Mouse (Mus musculus): ENCODE measurements around the gene Lrrc20. TPM values are rescaled to one million over a fixed set of nuclear protein-coding genes. Genes with fewer than 3 reads are reported as not detected.

Lrrc20 gene
- polyA plus RNA-seq, 1 experiment, result 7.2 TPM

- TF ChIP-seq POLR2A (IDR thresholded peaks at IDR 0.05; ENCODE audit: borderline replicate concordance, control insufficient read depth, low read depth, low read length) (no peak), CTCF (IDR thresholded peaks at IDR 0.05; ENCODE audit: control insufficient read depth, insufficient read depth, low read length) (no peak)
- no peak overlapping the region for H3K27ac ChIP-seq (ENCODE audit: control insufficient read depth, insufficient read depth, low read depth, low read length, poor library complexity)
- WGBS, result 90% methylated on average over 10 of the region's 10 CpGs
- H3K4me3 ChIP-seq (replicated peaks; ENCODE audit: control insufficient read depth, low read depth, low read length), result no peak overlapping the region
- peaks cover 1% of the 10 kb centered on the region; the same call in 1 of the 2 replicates for H3K4me1 ChIP-seq (ENCODE audit: control insufficient read depth, insufficient read depth, low read length)
These were observed 3.9 kb downstream of the Lrrc20 start for GRCm38 (mm10) chr10:61479461-61479860.

- Histone ChIP-seq H3K27ac (ENCODE audit: control insufficient read depth, insufficient read depth, low read depth, low read length, poor library complexity) (no peak overlapping the region), H3K4me1 (ENCODE audit: control insufficient read depth, insufficient read depth, low read length) (peaks cover 1% of the 10 kb centered on the region; the same call in 1 of the 2 replicates), H3K4me3 (replicated peaks; ENCODE audit: control insufficient read depth, low read depth, low read length) (no peak overlapping the region)
- WGBS, result 91% methylated on average over 4 of the region's 4 CpGs
- TF ChIP-seq CTCF (IDR thresholded peaks at IDR 0.05; ENCODE audit: control insufficient read depth, insufficient read depth, low read length) (no peak), POLR2A (IDR thresholded peaks at IDR 0.05; ENCODE audit: borderline replicate concordance, control insufficient read depth, low read depth, low read length) (no peak)
These were observed 4.3 kb downstream of the Lrrc20 start for GRCm38 (mm10) chr10:61479927-61480326.

GRCm38 (mm10) chr10:61480488-61480887 is 4.9 kb downstream of the Lrrc20 start:
- Histone ChIP-seq H3K4me1 (ENCODE audit: control insufficient read depth, insufficient read depth, low read length) (no peaks in the 10 kb centered on the region), H3K27ac (ENCODE audit: control insufficient read depth, insufficient read depth, low read depth, low read length, poor library complexity) (no peak overlapping the region), H3K4me3 (replicated peaks; ENCODE audit: control insufficient read depth, low read depth, low read length) (no peak overlapping the region)
- WGBS, result 63% methylated on average over 1 of the region's 1 CpGs
- TF ChIP-seq POLR2A (IDR thresholded peaks at IDR 0.05; ENCODE audit: borderline replicate concordance, control insufficient read depth, low read depth, low read length) (no peak), CTCF (IDR thresholded peaks at IDR 0.05; ENCODE audit: control insufficient read depth, insufficient read depth, low read length) (no peak)

- no peaks in the 10 kb centered on the region for H3K4me1 ChIP-seq (ENCODE audit: control insufficient read depth, insufficient read depth, low read length)
- H3K4me3 ChIP-seq (replicated peaks; ENCODE audit: control insufficient read depth, low read depth, low read length), result no peak overlapping the region
- TF ChIP-seq CTCF (IDR thresholded peaks at IDR 0.05; ENCODE audit: control insufficient read depth, insufficient read depth, low read length), result no peak
- no peak for TF ChIP-seq POLR2A (IDR thresholded peaks at IDR 0.05; ENCODE audit: borderline replicate concordance, control insufficient read depth, low read depth, low read length)
- H3K27ac ChIP-seq (ENCODE audit: control insufficient read depth, insufficient read depth, low read depth, low read length, poor library complexity), result no peak overlapping the region
- 91% methylated on average over 7 of the region's 7 CpGs for WGBS
These were observed 7.2 kb downstream of the Lrrc20 start for GRCm38 (mm10) chr10:61482771-61483170.

GRCm38 (mm10) chr10:61484801-61485200 is 9.2 kb downstream of the Lrrc20 start:
- TF ChIP-seq CTCF (IDR thresholded peaks at IDR 0.05; ENCODE audit: control insufficient read depth, insufficient read depth, low read length) (no peak), POLR2A (IDR thresholded peaks at IDR 0.05; ENCODE audit: borderline replicate concordance, control insufficient read depth, low read depth, low read length) (no peak)
- 89% methylated on average over 11 of the region's 11 CpGs for WGBS
- Histone ChIP-seq H3K27ac (ENCODE audit: control insufficient read depth, insufficient read depth, low read depth, low read length, poor library complexity) (no peak overlapping the region), H3K4me3 (replicated peaks; ENCODE audit: control insufficient read depth, low read depth, low read length) (no peak overlapping the region), H3K4me1 (ENCODE audit: control insufficient read depth, insufficient read depth, low read length) (no peaks in the 10 kb centered on the region)

- H3K27ac ChIP-seq (ENCODE audit: control insufficient read depth, insufficient read depth, low read depth, low read length, poor library complexity), result no peak overlapping the region
- no peaks in the 10 kb centered on the region for H3K4me1 ChIP-seq (ENCODE audit: control insufficient read depth, insufficient read depth, low read length)
- no peak overlapping the region for H3K4me3 ChIP-seq (replicated peaks; ENCODE audit: control insufficient read depth, low read depth, low read length)
- no peak for TF ChIP-seq CTCF (IDR thresholded peaks at IDR 0.05; ENCODE audit: control insufficient read depth, insufficient read depth, low read length)
- TF ChIP-seq POLR2A (IDR thresholded peaks at IDR 0.05; ENCODE audit: borderline replicate concordance, control insufficient read depth, low read depth, low read length), result no peak
- 85% methylated on average over 8 of the region's 8 CpGs for WGBS
These were observed 11.1 kb downstream of the Lrrc20 start for GRCm38 (mm10) chr10:61486551-61487339.

GRCm38 (mm10) chr10:61488522-61489110 is 13.0 kb downstream of the Lrrc20 start:
- WGBS, result 83% methylated on average over 6 of the region's 6 CpGs
- H3K4me1 ChIP-seq (ENCODE audit: control insufficient read depth, insufficient read depth, low read length), result no peaks in the 10 kb centered on the region
- no peak overlapping the region for H3K4me3 ChIP-seq (replicated peaks; ENCODE audit: control insufficient read depth, low read depth, low read length)
- TF ChIP-seq POLR2A (IDR thresholded peaks at IDR 0.05; ENCODE audit: borderline replicate concordance, control insufficient read depth, low read depth, low read length), result no peak
- no peak for TF ChIP-seq CTCF (IDR thresholded peaks at IDR 0.05; ENCODE audit: control insufficient read depth, insufficient read depth, low read length)
- H3K27ac ChIP-seq (ENCODE audit: control insufficient read depth, insufficient read depth, low read depth, low read length, poor library complexity), result no peak overlapping the region

GRCm38 (mm10) chr10:61491573-61491972 is 16.0 kb downstream of the Lrrc20 start:
- WGBS, result 41% methylated on average over 8 of the region's 8 CpGs
- TF ChIP-seq POLR2A (IDR thresholded peaks at IDR 0.05; ENCODE audit: borderline replicate concordance, control insufficient read depth, low read depth, low read length) (no peak), CTCF (IDR thresholded peaks at IDR 0.05; ENCODE audit: control insufficient read depth, insufficient read depth, low read length) (no peak)
- H3K4me1 ChIP-seq (ENCODE audit: control insufficient read depth, insufficient read depth, low read length), result no peaks in the 10 kb centered on the region
- H3K27ac ChIP-seq (ENCODE audit: control insufficient read depth, insufficient read depth, low read depth, low read length, poor library complexity), result peak overlapping the region; percentile 65; the same call in 1 of the 2 replicates
- H3K4me3 ChIP-seq (replicated peaks; ENCODE audit: control insufficient read depth, low read depth, low read length), result no peak overlapping the region

All from bone marrow, adult 2 months (tissue).